Mouse (Mus musculus) ovary, postnatal 36 days (tissue): ENCODE data around the gene Slc46a1.

ENCODE experiments used
- DNase-seq: peaks from one replicate; pipeline ENCODE4 v3.0.0; 2022; ENCODE audit warnings: low spot score, mixed read lengths

Slc46a1 gene

DNA sequence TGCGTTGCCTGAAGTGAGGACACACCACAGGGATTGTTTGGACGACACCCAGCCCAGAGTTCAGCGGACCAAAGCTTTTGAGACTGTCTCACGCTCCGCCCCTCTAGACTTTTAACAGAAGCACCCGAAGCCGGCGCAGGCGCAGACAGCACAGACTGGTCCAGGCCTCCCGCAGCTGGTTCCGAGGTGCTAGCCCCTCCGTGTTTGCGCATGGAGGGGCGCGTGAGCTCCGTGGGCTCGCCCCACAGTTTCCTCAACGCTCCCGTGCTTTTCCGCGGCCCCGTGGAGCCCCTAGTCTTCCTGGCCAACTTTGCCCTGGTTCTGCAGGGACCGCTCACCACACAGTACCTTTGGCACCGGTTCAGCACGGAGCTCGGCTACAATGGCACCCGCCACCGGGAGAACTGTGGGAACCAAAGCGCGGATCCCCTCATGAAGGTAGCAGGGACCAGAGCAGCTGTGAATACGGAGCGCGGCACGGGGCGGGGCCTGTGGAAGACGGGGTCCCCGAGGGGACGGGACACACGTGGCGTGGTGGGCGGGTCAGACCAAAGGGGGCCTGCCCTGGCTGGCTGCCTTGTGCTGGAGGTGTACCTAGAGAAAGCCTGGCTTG, at the start of gene Slc46a1:
Slc46a1 (plus strand) TSS at position 130 of the 613 bp plus-strand sequence.
- peak; percentile 87 for DNase-seq

DNA sequence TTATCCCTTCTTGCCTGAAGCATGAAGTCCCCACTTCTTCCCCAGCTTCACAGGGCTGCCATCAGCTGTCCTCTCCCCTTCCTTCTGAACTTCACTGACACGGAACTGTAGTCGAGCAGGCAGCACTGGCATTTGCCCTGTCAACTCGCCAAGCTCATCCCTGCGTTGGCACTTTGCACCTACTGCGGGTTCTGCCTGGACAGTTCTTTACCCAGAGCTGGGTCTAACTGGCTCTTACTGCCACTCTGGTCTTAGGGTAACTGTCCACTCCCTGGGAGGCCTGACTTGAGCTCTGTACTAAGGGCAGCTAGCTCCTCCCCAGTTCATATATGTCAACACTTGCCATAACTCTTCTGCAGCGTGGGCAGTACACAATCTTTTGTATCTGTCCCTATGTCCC, 48.6 kb upstream of the Slc46a1 start:
- DNase-seq = no peak

DNA sequence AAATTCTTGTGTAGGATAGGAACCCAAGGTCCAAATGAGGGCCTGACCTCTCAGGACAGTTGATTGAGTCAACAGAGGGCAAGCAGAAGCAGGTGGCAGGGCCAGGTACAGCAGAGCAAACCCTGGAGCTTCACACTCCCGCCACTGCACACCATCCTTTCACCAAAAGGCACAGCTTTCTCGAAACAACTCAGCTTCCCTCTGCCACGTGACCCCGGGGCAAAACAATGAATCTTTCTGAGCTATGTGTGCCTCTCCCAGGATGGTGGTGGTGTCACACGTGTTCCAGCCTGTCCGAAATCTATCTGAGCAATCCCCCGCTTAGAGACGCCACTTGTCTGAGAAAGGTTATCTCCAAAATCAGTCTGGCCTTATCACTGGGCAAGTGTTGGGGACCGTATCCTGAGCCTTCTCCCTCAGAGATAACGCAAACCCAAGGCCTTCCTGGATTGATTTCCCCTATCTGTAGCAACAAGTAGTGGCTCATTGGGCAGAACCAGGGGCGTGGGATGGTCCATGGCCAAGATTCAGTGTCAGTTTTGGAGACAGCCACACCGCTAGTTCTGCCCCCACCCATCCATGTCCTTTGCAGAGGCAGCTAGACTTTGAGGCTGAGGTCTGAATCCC, 45.1 kb upstream of the Slc46a1 start:
- no peak for DNase-seq

DNA sequence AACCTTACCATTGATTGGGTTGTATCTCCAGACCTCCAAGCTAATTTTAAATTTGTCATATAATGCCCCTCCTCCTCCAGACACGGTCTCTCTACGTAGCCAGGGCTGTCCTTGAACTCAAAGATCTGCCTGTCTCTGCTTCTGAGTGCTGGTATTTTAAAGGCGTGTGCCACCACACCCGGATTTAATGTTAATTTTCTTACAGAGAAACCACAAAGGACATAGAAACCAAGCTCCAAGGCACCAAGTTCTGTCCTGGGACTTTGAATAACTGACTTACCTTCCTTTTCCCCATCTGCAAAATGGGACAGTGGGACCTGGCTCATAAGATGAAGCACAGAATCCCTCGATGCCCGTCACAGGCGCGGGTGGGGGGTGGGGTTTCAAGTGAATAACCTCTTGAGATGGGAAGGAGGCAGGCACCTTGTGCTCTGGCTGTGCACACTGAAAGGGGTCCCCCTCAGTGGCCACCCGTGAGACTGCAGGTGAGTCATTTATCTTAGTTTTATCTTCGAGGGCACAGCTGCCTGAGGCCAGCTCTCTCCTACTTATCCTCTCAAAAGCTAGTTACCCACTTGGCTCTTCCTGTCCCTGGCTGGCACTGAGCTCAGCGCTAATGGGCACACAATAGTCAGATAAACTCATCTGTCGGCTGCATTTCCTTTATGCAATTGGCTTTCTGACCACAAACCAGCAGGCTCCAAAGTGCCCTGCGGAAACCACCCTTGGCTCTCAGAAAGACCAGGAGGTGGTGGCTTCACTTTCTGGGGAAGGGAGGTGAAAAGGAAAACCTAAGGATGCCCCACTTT, 44.1 kb upstream of the Slc46a1 start:
- no peak for DNase-seq

DNA sequence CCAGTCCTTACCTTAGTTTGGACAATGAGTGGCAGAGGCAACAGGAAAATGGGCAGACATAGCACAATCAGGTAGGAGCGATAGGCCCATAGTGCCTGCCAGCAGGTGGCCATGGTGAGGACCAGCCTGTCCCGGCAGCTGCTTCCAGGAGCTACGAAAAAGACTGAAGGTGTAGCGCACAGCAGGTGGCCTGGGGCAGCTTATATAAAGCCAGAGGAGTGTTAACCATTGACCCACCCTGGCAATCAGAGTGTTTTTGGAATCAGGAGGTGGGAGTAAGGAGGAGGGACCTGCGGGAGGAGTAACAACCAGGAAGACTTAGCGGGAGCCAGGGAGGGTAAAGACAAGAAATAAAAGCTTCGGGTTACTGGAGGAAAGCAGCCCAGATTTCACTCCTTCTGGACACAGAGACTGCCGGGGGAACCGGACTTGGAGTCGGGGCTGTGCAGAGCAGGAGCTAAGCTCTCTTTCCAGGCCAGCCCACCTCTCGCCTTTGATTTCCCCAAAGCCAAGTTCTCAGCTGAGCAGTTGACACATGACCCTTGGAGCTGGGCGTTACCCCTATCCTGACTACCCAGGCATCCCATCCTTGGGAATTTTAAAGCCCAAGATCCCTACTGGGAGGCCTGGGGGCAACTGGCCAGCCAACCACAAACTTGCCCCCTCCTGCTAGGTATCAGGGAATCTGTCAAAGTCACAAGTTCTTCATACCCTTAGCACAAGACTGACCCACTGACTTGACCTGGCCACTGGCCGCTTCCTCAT, 43.3 kb upstream of the Slc46a1 start, which contains the start of gene Slc13a2:
Slc13a2 (minus strand) TSS at position 163 of the 765 bp plus-strand sequence.
- no peak for DNase-seq

DNA sequence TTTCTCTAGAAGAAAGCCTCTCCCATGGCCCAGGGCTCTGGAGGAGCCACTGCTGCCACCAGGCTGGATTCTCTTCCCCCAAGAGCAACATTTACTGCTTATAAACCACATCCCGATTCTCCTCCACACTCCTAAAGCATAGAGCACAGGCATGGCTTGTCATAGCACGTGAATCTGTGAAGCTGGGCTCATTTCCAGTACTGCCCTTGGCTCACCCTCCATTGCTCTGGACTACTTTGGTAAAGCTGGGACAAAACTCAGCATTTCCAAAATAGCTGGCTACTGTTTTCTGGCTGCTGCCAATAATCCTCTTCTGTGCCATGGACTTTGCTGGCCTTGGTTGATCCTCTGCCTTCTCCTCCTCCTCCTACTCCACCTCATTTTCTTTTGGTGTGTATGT, 41.1 kb upstream of the Slc46a1 start:
- no peak for DNase-seq

DNA sequence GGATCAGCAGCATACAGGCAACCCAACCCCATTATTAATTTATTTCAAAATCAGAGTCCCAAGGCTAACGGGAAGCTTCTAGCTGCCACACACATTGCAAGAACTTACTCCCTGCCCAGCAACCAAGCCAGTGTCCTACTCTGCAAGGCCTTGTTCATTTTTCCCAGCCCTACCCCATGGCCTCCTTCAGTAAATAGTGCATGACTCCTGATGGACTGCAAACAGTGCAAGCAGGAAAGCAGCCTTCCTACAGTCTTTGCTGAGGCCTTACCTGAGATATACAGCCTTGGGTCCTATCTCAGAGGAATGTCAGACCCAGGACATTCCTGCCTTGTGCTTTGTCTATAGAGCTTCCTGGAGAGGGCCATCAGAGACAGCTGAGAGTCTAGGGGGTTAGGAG, 39.9 kb upstream of the Slc46a1 start:
- DNase-seq = no peak

DNA sequence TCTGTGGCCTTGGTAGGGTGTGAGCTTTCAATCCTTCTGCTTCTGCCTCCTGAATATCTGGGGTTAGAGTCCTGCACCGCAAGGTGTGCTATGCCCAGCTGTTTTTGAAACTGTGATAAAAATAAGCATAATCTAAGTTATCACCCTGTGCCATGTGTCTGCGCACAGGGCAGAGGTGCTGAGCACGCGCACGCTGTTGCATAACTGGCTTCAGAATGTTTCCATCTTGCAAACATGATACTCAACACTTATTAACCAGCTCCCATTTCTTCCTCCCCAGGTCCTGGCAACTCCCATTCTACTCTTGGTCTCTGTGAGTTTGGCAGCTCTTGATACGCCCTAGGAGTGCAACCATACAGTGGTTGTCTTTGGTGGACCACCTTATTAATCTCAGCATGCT, 37.8 kb upstream of the Slc46a1 start:
- DNase-seq = no peak

DNA sequence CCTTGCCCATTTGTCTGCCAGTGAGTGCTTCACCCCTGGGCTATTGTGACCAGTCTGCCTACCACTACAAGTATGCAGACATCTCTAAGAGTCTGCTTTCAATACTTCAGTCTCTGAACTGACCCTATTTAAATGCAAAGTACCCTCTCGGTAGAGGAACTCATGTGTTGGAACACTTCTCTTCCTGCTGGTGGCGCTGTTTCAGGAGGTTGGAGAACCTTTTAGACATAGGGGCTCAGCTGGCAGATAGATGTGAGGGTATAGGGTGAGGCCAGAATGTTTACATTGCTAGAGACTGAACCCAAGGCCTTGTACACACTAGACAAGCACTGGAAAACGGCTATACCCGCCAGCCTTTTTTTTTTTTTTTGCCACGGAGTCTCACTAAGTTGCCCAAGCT, 37.2 kb upstream of the Slc46a1 start:
- DNase-seq = no peak

DNA sequence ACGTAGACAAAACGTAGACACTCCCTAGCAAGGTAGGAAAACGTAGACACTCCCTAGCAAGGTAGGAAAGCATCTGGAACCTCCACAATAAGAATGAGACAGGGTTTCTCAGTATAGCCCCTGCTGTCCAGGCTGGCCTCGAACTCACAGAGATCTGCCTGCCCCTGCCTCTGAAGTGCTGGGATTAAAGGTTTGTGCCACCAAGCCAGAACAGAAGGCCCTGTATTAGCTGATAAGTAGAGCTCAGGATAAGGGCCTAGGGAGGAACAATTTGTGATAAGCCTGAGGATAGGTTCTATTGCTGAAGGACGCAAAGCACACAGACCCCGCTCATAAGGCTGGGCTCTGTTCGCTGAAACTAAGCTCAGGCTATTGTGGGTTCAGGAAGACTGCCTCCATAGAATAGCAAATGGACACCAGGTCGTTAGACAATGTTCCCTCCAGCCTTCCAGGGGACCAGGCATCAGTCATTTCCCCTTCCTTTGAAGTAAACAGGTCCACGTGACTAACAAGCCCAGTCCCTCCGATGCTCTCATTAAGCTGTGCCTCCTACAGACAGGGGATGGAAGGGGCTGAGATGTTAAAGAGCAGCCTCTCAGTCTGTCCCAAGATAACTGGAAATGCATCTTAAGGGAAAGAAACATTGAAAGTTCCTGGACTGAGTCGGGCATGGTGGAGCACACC, 35.2 kb upstream of the Slc46a1 start:
- DNase-seq = no peak

DNA sequence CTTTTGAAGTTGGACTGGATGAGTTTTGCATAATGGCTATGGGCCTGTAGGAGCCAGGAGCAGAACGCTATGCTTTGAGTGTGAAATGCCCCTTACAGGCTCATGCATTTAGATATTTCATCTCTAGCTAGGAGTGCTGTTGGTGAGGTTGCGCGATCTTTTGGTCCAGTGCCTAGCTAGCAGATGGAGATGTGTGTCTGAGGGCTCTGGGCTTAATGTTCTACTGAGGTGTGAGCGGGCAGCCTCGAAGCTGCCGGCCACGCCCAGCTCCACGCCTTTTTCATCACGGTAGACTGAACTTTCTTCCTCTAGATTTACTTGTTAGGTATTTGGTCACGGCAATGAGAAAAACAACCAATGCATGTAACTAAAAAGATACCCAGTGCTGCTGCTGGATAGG, 34.3 kb upstream of the Slc46a1 start:
- DNase-seq = no peak

DNA sequence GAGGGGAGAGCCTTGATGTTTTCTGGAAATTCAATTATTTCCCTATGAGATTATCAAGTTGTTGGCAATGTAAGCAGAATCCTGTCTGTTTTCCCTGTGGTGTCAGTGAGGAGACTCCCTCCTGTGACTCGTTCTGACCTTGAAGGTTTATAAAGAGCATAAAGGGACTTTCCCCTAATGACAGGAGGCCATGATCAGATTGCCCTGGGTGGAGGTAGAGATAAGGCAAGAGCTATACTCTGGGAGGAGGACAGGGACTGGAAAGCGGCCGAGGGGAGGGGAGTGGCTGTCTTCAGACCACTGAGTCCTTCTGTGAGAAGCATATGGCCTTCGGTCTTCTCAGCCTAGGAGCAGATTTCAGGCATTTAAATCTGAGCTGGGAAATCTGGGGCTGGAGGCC, 31.4 kb upstream of the Slc46a1 start:
- DNase-seq = no peak

DNA sequence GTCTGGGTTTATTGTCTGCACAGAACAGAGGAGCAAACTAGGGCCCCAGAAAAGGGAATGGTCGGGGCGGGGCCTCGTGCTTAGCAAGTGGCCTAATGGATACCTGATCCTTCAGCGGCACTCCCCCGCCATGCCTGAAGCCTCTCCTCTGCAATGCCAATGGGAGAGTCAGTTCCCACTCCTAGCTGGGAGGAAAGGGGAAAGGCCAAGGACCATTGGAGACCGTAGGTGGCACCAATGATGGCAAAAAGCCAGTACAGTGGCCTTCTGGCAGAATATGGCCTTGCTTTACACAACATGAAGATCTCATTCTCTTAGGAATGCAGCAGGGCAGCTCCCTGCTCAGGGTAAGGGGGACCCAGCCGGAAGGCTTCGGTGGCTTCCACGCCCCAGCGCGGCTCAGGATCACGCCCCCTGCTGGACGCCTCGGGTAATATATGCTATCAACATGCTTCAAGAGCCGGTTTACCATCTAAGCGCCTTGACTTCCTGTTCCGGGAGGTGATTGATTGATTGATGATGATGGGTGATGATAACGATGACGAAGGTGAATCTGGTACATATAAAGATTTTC, 29.6 kb upstream of the Slc46a1 start:
- DNase-seq = peak; percentile 65

DNA sequence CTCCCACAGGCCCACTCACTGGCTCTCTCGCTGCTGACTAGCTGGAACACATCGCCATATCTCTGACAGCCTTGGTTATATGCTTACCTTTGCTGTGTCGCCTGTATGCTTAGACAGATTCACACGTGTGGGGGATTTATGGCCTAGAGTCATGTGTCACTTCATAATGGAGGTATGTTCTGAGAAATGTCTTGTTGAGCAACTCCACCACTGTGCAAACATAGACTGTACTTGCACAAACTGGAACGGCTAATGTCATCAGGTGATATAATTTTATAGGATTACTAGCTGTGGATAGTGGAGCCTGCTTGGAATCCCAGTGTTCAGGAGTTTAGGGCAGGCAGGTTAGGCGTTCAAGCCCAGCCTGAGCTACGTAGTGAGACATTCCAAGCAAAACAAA, 28.3 kb upstream of the Slc46a1 start:
- DNase-seq = no peak

DNA sequence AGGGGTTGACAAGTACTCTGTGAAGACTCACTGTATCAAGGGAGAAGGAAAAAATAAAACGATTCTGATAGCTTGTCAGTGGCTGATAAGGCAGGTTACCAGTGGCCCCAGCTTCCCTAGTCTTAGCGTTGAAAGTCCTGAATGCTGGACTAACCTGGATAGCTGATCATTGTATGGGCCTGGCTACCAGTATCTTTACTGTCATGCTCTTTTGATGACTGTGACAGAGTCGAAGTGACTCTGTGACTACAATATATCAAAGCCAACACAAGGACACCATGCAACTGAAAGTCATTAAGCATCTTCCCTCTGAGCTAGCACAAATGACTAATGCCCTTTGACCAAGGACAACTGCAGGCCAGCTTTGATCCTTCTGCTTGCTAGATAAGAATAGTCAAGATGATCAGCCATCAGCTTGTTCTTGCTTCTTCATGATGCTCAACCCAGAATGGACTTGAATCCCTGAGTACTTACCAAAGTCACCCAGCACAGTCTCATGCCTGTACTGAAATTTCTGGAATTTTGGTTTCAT, 27.0 kb upstream of the Slc46a1 start:
- no peak for DNase-seq

DNA sequence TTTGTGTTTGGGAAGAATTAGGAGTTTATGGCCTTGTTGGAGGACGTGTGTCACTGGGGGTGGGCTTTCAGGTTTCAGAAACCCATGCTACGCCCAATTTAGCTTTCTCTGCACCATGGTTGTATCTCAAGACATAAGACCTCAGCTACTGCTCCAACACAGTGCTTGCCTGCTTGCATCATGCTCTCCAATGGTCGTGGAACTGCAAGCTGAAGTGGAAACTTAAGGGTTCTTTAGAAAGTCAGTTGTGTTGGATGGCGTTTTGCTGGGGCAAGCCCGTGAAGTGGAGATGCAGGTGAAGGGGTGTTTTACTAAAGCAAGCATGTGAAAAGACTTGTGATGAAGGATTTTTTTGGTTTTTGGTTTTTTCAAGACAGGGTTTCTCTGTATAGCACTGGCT, 22.4 kb upstream of the Slc46a1 start:
- DNase-seq = no peak

DNA sequence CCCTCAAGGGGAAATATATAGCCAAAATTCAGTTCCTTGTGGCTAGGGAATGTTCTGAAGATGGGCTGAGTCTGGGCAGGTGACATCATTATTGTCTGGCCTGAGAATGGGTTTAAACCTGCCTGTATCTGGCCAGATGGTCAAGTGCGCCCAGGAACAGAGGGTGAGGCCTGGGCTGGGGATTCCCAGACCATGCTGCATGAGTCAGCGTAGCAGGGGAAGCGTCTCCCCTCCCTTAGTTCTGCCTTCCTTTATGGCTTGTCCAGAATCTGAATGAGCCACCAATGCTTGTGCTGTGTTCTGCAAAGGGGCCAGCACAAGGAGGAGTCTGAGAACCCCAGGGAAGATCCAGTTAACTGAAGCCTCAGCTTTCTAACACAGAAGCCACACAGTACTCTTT, 18.3 kb upstream of the Slc46a1 start:
- DNase-seq = no peak

DNA sequence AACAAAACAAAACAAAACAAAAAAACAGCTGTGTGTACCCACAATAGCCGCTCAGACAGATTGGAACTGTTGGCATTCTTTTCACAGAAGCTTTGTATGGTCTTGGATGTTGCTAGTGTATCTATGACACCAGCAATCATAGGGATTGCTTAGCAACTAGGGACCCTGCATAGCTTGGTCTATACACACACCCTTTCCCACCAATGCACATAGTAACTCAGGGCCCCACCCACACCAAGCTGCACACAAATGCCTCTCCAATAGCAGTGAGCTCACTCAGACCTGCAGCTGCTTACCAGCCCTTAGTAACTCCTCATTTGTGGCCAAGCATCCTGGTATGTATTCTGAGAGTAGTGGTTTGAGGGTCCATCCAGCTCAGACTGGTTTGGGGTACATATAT, 17.3 kb upstream of the Slc46a1 start:
- DNase-seq = no peak

DNA sequence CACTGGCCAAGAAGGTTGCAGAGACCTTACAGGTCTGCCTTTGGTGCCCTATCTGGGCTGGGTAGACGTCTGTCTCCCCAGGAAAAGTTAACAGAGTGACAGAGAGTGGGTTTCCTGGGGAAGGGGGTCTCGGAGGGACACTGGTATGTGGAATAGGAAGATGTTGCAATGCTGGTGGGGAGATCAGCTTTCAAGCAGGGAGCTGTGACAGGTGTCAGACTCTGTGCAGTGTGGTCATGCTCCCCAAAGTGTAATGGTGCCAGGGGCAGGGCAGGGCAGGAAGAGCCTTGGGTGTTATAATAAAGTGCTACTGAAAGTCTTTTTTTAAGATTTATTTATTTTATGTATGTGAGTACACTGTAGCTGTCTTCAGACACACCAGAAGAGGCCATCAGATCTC, 15.2 kb upstream of the Slc46a1 start:
- no peak for DNase-seq

DNA sequence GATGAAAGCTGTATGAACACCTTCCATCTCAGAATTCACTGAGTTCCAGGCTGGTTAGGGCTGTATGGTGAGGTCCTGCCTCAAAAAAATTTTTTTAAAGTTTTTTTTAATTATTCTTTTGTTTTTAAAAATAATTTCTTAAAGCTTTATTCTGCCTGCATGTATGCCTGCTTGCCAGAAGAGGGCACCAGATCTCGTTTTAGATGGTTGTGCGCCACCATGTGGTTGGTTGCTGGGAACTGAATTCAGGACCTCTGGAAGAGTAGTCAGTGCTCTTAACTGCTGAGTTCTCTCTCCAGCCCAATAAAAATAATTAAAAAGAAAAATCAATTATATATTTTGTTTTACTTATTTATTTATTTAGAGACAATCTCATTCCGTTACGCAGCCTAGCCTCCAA, 11.8 kb upstream of the Slc46a1 start:
- DNase-seq = peak; percentile 61

DNA sequence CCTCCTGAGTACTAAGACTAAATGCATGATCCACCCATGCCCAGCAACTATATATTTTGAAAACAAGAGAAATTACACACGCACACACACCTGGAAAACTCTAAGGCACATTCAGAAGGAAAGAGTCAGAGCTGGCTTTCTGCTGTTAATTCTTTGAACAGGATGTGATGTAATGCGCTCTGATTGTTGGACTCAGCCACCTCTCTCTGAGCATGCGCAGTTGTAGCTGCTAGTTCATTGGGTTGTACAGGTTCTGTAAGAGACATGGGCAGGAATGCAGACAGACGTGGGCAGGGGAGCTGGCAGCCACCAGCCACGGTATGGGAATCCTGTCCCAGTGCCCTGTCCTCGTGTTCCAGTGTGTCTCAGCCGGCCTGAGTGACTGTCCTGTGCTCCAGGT, 11.2 kb upstream of the Slc46a1 start:
- no peak for DNase-seq
